Mouse (Mus musculus) midbrain, postnatal 0 days (tissue): Measurements from ENCODE around the gene Zdhhc1. TPM values are rescaled to one million over a fixed set of nuclear protein-coding genes. Genes with fewer than 3 reads are reported as not detected.

Experiments used
- ATAC-seq: fragments of 200-750 bp; cut with Nextera tagmentation; 2 replicates; pipeline ENCODE4 v1.8.0; 2017; ENCODE audit warnings: moderate number of reproducible peaks, mild to moderate bottlenecking, moderate TSS enrichment, moderate library complexity; ENCODE audit not compliant: low FRiP score
- DNase-seq: peaks from one replicate; pipeline ENCODE4 v3.0.0-alpha.2; 2015; ENCODE audit warnings: low spot score
- H3K27ac ChIP-seq: fragments of 300-500 bp; sonication (generic); 2 replicates; pipeline ENCODE4 v1.5.1; 2014; ENCODE audit warnings: low read depth, mild to moderate bottlenecking, low read length, mixed read lengths
- H3K27me3 ChIP-seq: fragments of 300-500 bp; sonication (generic); 2 replicates; pipeline ENCODE4 v1.6.1; 2014; ENCODE audit warnings: low read length, control low read depth, mixed read lengths; ENCODE audit not compliant: insufficient read depth
- H3K36me3 ChIP-seq: fragments of 300-500 bp; sonication (generic); 2 replicates; pipeline ENCODE4 v1.6.1; 2014; ENCODE audit warnings: low read length, control low read depth, mixed read lengths; ENCODE audit not compliant: insufficient read depth
- H3K4me1 ChIP-seq: fragments of 300-500 bp; sonication (generic); 2 replicates; pipeline ENCODE4 v1.6.1; 2014; ENCODE audit warnings: mild to moderate bottlenecking, control low read depth, antibody characterized with exemption, low read length, mixed read lengths; ENCODE audit not compliant: insufficient read depth
- H3K4me2 ChIP-seq: fragments of 300-500 bp; sonication (generic); 2 replicates; pipeline ENCODE4 v1.6.1; 2014; ENCODE audit warnings: low read depth, mild to moderate bottlenecking, low read length, mixed read lengths; ENCODE audit not compliant: poor library complexity, severe bottlenecking
- H3K4me3 ChIP-seq: fragments of 300-500 bp; sonication (generic); 2 replicates; pipeline ENCODE4 v1.5.1; 2014; ENCODE audit warnings: low read depth, mild to moderate bottlenecking, low read length, moderate library complexity
- H3K9ac ChIP-seq: fragments of 300-500 bp; sonication (generic); replicated peaks from 2 replicates; pipeline ENCODE4 v1.6.1; 2014; ENCODE audit warnings: mild to moderate bottlenecking, low read length, moderate library complexity, mixed read lengths; ENCODE audit not compliant: poor library complexity, severe bottlenecking
- H3K9me3 ChIP-seq: fragments of 300-500 bp; sonication (generic); 2 replicates; pipeline ENCODE4 v1.6.1; 2016; ENCODE audit warnings: low read length, control low read depth
- CTCF ChIP-seq: IDR thresholded peaks from 2 replicates; pipeline ENCODE4 v1.5.1; 2016; ENCODE audit warnings: antibody characterized with exemption, mild to moderate bottlenecking
- WGBS: fragments of 180-500 bp; shearing (Covaris S2); extraction: QIAGEN DNeasy Blood & Tissue Kit; methylation state at CpG from one replicate; pipeline ENCODE4 v1.1.7; 2014; 5-methylcytosine and 5-hydroxymethylcytosine counted together
- polyA plus RNA-seq: library from polyadenylated mRNA; unstranded; fragments of >200 nt; fragmentation: Nextera tagmentation; extraction: Ambion mirVana; gene quantifications from 2 replicates; pipeline ENCODE4 v1.2.1, GENCODE M21; 2015
- total RNA-seq: library from RNA; depleted of rRNA; stranded (reverse); fragments of >200 nt; gene quantifications from 2 replicates; pipeline ENCODE4 v1.2.3, GENCODE M21; 2014

Zdhhc1 gene
- total and polyA plus RNA-seq, 2 experiments from 2014 or later, result 27.9 to 47.2 TPM

DNA sequence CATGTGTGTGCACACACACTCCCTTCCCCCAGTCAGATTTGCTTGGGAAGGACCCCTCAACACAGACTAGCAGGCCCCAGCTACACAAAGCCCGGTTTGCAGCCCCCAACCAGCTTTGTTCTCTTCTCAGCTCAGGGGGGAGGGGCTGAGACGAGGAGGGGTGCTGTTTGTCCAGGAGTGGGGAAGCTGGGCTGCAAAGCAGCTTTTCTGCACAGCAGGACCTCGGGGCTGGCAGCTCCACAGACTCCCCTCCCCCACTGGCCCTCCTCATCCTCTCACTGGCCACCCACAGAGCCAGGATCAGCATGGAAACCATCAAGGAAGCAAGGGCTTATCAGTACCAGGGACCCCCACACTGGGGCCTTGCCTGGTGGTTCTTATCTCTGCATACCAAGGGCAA lies 24.4 kb upstream of the Zdhhc1 start:
- no peak for TF ChIP-seq CTCF
- no peak overlapping the region for H3K4me3 ChIP-seq
- no peak overlapping the region for H3K27ac ChIP-seq
- H3K9ac ChIP-seq, result no peak overlapping the region
- no peak for DNase-seq
- H3K36me3 ChIP-seq, result peaks cover 21% of the 10 kb centered on the region
- no peak for ATAC-seq
- H3K27me3 ChIP-seq, result peaks cover 16% of the 10 kb centered on the region
- no peak overlapping the region for H3K4me2 ChIP-seq
- peaks cover 3% of the 10 kb centered on the region; the same call in 1 of the 2 replicates for H3K4me1 ChIP-seq
- 3% methylated on average over 3 of the region's 3 CpGs for whole genome bisulfite sequencing
- H3K9me3 ChIP-seq, result no peaks in the 10 kb centered on the region

DNA sequence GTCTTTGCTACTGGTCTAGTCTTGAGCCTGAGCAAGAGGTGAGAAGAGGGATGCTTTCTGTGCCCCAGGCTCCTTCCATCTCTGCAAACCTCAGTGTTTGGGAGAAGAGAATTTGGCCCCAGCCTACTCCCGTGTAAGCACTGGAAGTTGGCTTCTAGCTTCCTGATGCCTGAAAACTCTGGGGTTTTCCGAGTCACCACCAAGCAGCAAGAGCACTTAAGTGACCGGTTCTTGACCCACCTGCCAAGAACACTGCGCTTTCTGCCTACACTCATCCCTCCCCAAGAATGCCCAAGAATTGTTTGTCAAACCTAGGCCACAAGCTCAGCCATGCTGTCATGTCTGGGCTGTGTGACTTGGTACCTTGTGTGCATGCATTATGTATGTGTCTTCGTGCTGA lies 23.8 kb upstream of the Zdhhc1 start:
- H3K27me3 ChIP-seq, result peaks cover 16% of the 10 kb centered on the region
- H3K4me2 ChIP-seq, result no peak overlapping the region
- H3K27ac ChIP-seq, result no peak overlapping the region
- 28% methylated on average over 5 of the region's 5 CpGs for WGBS
- H3K9ac ChIP-seq, result no peak overlapping the region
- H3K4me3 ChIP-seq, result no peak overlapping the region
- no peak for ATAC-seq
- TF ChIP-seq CTCF, result no peak
- H3K9me3 ChIP-seq, result no peaks in the 10 kb centered on the region
- peaks cover 6% of the 10 kb centered on the region; the same call in 1 of the 2 replicates for H3K4me1 ChIP-seq
- peaks cover 15% of the 10 kb centered on the region for H3K36me3 ChIP-seq
- no peak for DNase-seq

DNA sequence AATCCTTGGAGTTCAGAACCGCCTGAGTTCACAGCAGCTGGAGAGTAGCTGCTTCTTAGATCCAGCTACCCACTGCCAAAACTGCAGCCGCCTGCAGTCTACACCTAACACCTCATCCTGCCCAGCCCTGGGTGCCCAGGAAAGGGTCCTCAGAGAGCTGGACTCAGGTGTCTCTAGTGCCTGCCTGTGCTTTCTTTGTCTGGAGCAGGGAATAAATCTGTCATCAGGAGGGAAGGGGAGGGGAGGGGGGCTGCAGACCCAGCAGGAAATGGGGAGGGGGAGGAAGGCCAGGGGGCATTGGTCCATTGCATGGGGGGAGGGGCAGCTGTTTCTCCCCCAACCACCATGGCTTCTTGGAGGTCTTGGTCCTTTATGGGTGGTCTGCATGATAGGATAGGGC lies 22.9 kb upstream of the Zdhhc1 start:
- Histone ChIP-seq H3K4me2 (0 out of 2 replicates have a peak overlapping the region, but pooled peaks have one; percentile 98), H3K4me1 (peaks cover 6% of the 10 kb centered on the region; the same call in 1 of the 2 replicates), H3K4me3 (no peak overlapping the region), H3K36me3 (peaks cover 7% of the 10 kb centered on the region; the same call in 1 of the 2 replicates), H3K27me3 (peaks cover 16% of the 10 kb centered on the region), H3K9ac (no peak overlapping the region), H3K27ac (no peak overlapping the region), H3K9me3 (no peaks in the 10 kb centered on the region)
- ATAC-seq, result no peak
- TF ChIP-seq CTCF, result no peak
- WGBS, result 9% methylated on average over 2 of the region's 2 CpGs
- DNase-seq, result no peak

DNA sequence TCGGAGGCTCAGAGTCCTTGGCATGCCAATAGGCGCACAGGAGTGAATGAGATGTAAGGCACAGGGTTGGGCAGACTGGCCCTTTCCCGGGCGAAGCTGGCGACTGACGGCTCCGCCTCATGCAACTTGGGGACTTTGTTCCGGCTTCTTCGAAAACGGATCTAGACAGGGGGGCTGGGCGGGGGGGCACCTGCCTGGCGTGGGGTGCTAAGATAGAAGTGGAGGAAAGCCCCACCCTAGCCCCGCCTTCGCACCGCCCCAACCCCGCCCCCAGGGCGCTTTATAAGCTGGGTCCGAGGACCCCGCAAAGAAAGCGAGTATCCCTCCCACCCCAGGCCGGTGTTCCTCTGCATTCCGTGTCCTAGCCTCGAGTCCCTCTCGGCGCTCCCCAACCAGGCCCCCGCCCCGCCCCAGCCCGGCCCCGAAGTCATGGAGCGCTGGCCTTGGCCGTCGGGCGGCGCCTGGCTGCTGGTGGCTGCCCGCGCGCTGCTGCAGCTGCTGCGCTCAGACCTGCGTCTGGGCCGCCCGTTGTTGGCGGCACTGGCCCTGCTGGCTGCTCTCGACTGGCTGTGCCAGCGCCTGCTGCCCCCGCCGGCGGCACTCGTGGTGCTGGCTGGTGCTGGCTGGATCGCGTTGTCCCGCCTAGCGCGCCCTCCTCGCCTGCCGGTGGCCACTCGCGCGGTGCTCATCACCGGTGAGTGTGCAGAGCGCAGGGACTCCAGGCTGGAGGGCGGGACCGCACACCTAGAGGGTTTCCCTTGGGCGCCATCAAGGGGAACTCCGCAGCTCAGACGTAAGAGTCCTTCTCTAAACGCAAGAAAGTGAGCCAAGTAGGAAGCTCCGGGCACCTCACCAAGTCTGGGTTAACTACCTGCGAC lies 22.0 kb upstream of the Zdhhc1 start, which contains the start of gene Hsd11b2:
TSS of gene Hsd11b2 (plus strand) at position 320 of the 878 bp plus-strand sequence.
- Histone ChIP-seq H3K4me2 (peak within 1 kb of the TSS; percentile 98), H3K36me3 (no peaks in the 10 kb centered on the region), H3K27me3 (peaks cover 16% of the 10 kb centered on the region), H3K9me3 (no peaks in the 10 kb centered on the region), H3K4me3 (peak within 1 kb of the TSS; percentile 43), H3K27ac (no peak within 1 kb of the TSS), H3K4me1 (peaks cover 6% of the 10 kb centered on the region; the same call in 1 of the 2 replicates), H3K9ac (peak within 1 kb of the TSS; percentile 42; the same call in 1 of the 2 replicates)
- TF ChIP-seq CTCF, result peak; percentile 17
- DNase-seq, result peak; percentile 67
- under 1% methylated on average over 61 of the region's 68 CpGs for WGBS
- peak; percentile 45; the same call in 1 of the 2 replicates for ATAC-seq

DNA sequence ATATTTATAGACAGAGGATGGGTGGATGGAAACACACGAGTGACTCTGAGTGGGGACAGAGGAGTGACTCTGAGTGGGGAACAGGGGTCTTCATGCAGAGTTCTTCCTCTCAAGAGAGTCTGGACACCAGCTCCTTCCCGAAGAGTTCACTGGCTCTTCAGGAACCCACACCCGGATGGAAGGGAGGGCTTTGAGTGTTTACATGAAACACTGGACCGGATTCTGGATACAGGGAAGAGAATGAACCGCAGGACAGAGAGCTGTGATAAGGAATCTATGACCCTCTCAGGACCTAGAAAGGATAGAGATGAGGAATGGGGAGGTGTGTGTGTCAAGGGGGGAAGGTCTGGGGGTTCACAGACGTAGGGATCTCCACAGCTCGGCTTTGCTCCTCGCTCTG lies 20.6 kb upstream of the Zdhhc1 start:
- no peak overlapping the region for H3K4me2 ChIP-seq
- peaks cover 6% of the 10 kb centered on the region; the same call in 1 of the 2 replicates for H3K4me1 ChIP-seq
- no peak for TF ChIP-seq CTCF
- H3K27ac ChIP-seq, result no peak overlapping the region
- H3K36me3 ChIP-seq, result no peaks in the 10 kb centered on the region
- DNase-seq (no peak), ATAC-seq (no peak)
- H3K4me3 ChIP-seq, result no peak overlapping the region
- H3K9me3 ChIP-seq, result no peaks in the 10 kb centered on the region
- peaks cover 16% of the 10 kb centered on the region for H3K27me3 ChIP-seq
- whole genome bisulfite sequencing, result 47% methylated on average over 8 of the region's 8 CpGs
- H3K9ac ChIP-seq, result no peak overlapping the region
